Mouse (Mus musculus): ENCODE data around the gene Med19. TPM values are rescaled to one million over a fixed set of nuclear protein-coding genes. Genes with fewer than 3 reads are reported as not detected.

The Med19 gene
- total RNA-seq, 4 experiments from 2014 or later: 29.0 to 33.4 (median 31.7) TPM

Other genes starting within 250 kb of the Med19 start
- 1 to 10 TPM; 3.2 to 5.1 (median 4.4) TPM for gene Tfpi, start 201.6 kb upstream of the Med19 start, total RNA-seq (2022)
- gene Ctnnd1, start 27.6 kb upstream of the Med19 start, total RNA-seq (2022): 10 to 100 TPM; 51.9 to 56.8 (median 53.1) TPM
- not detected for gene Btbd18, start 19.3 kb upstream of the Med19 start, total RNA-seq (2022)
- 10 to 100 TPM; 24.1 to 33.6 (median 28.4) TPM for gene Selenoh, start 7.6 kb upstream of the Med19 start, total RNA-seq (2022)
- gene Gm28635, start 361 bp upstream of the Med19 start, total RNA-seq (2022): 1 to 10 TPM in 3 of 4 experiments, not detected in 1; 1.5 to 5.7 (median 1.8) TPM
- gene Tmx2, start 738 bp downstream of the Med19 start, total RNA-seq (2022): 100 to 1,000 TPM; 221 to 271 (median 233) TPM
- 10 to 100 TPM; 34.5 to 41.7 (median 36.3) TPM for gene Zdhhc5, start 36.8 kb downstream of the Med19 start, total RNA-seq (2022)
- 10 to 100 TPM in 1 of 4 experiments, 1 to 10 TPM in 3; 7.4 to 10.4 (median 8.5) TPM for gene Clp1, start 48.9 kb downstream of the Med19 start, total RNA-seq (2022)
- gene Ypel4, start 55.7 kb downstream of the Med19 start, total RNA-seq (2022): 100 to 1,000 TPM in 1 of 4 experiments, 10 to 100 TPM in 3; 68.7 to 105 (median 85.1) TPM
- gene Gm19426, start 65.3 kb downstream of the Med19 start, total RNA-seq (2022): 1 to 10 TPM; 1.9 to 4.2 (median 2.5) TPM
- gene Serping1, start 97.0 kb downstream of the Med19 start, total RNA-seq (2022): 10 to 100 TPM in 2 of 4 experiments, 1 to 10 TPM in 2; 6.2 to 16.4 (median 10.8) TPM
- gene Ube2l6, start 120.4 kb downstream of the Med19 start, total RNA-seq (2022): 1 to 10 TPM; 5.2 to 9.3 (median 5.6) TPM
- gene Smtnl1, start 144.2 kb downstream of the Med19 start, total RNA-seq (2022): not detected
- 10 to 100 TPM; 44.2 to 55.4 (median 50.7) TPM for gene Timm10, start 148.6 kb downstream of the Med19 start, total RNA-seq (2022)
- 1 to 10 TPM in 1 of 4 experiments, under 1 TPM in 2, not detected in 1; 0.34 to 1.3 (median 0.63) TPM for gene Slc43a1, start 160.4 kb downstream of the Med19 start, total RNA-seq (2022)
- 10 to 100 TPM; 63.8 to 85.9 (median 79.0) TPM for gene Rtn4rl2, start 208.3 kb downstream of the Med19 start, total RNA-seq (2022)